Mouse (Mus musculus) heart, postnatal 0 days (tissue): ENCODE data around the gene Snhg11. TPM values are rescaled to one million over a fixed set of nuclear protein-coding genes. Genes with fewer than 3 reads are reported as not detected.

Experiments
- ATAC-seq: fragments of 200-750 bp; cut with Nextera tagmentation; 2 replicates; pipeline ENCODE4 v1.8.0; 2017; ENCODE audit warnings: low read depth, moderate number of reproducible peaks, moderate library complexity; ENCODE audit not compliant: insufficient read depth
- DNase-seq: peaks from one replicate; pipeline ENCODE4 v3.0.0-alpha.2; 2016; ENCODE audit warnings: low spot score
- H3K27ac ChIP-seq: fragments of 300-500 bp; sonication (generic); 2 replicates; pipeline ENCODE4 v1.5.1; 2014; ENCODE audit warnings: low read depth, mild to moderate bottlenecking
- H3K27me3 ChIP-seq: fragments of 300-500 bp; sonication (generic); 2 replicates; pipeline ENCODE4 v1.6.1; 2014; ENCODE audit warnings: low read length, mixed read lengths; ENCODE audit not compliant: control insufficient read depth, insufficient read depth
- H3K36me3 ChIP-seq: fragments of 300-500 bp; sonication (generic); replicated peaks from 2 replicates; pipeline ENCODE4 v1.6.1; 2014; ENCODE audit warnings: low read length, mixed read lengths; ENCODE audit not compliant: control insufficient read depth, insufficient read depth
- H3K4me1 ChIP-seq: fragments of 300-500 bp; sonication (generic); 2 replicates; pipeline ENCODE4 v1.6.1; 2014; ENCODE audit warnings: antibody characterized with exemption; ENCODE audit not compliant: control insufficient read depth, insufficient read depth
- H3K4me2 ChIP-seq: fragments of 300-500 bp; sonication (generic); 2 replicates; pipeline ENCODE4 v1.6.1; 2014; ENCODE audit warnings: low read depth, mild to moderate bottlenecking, low read length, moderate library complexity
- H3K4me3 ChIP-seq: fragments of 300-500 bp; sonication (generic); 2 replicates; pipeline ENCODE4 v1.5.1; 2014; ENCODE audit warnings: low read depth, low read length
- H3K9ac ChIP-seq: fragments of 300-500 bp; sonication (generic); replicated peaks from 2 replicates; pipeline ENCODE4 v1.6.1; 2014; ENCODE audit warnings: low read depth, low read length, mixed read lengths
- H3K9me3 ChIP-seq: fragments of 300-500 bp; sonication (generic); replicated peaks from 2 replicates; pipeline ENCODE4 v1.6.1; 2016; ENCODE audit warnings: low read length; ENCODE audit not compliant: control insufficient read depth
- CTCF ChIP-seq: IDR thresholded peaks from 2 replicates; pipeline ENCODE4 v1.5.1; 2016; ENCODE audit warnings: antibody characterized with exemption, control low read depth, low read depth
- EP300 ChIP-seq: IDR thresholded peaks from 2 replicates; pipeline ENCODE4 v1.6.1; 2016; ENCODE audit warnings: antibody characterized with exemption, low read depth
- WGBS: fragments of 180-500 bp; shearing (Covaris S2); extraction: QIAGEN DNeasy Blood & Tissue Kit; methylation state at CpG from one replicate; pipeline ENCODE4 v1.1.7; 2014; 5-methylcytosine and 5-hydroxymethylcytosine counted together
- polyA plus RNA-seq: library from polyadenylated mRNA; unstranded; fragments of >200 nt; fragmentation: Nextera tagmentation; extraction: Ambion mirVana; gene quantifications from 2 replicates; pipeline ENCODE4 v1.2.1, GENCODE M21; 2015
- total RNA-seq: library from RNA; depleted of rRNA; stranded (reverse); fragments of >200 nt; gene quantifications from 2 replicates; pipeline ENCODE4 v1.2.3, GENCODE M21; 2014; ENCODE audit warnings: low replicate concordance

Snhg11 gene
- total and polyA plus RNA-seq, 2 experiments from 2014 or later: 0.18 to 0.76 TPM

DNA sequence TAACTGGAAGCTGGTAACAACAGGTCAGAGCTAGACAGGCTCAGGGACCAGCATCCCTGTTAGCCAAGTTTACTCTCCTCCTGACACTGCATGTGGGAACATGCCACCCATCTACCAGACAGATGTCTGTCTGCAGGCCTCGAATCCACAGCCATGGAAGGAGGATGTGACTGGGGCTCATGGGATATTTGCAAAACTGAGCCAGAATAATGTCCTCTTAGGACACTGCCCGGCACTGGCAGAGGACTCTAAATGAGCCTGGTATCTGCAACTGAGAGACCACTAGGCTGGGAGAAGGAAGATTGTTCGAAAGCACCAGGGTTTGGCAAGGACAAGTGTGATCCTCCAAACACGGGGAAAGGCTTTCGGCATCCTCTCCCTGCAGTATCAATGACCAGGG is 19.3 kb upstream of the Snhg11 start:
- peaks cover 67% of the 10 kb centered on the region for H3K36me3 ChIP-seq
- ATAC-seq: no peak

DNA sequence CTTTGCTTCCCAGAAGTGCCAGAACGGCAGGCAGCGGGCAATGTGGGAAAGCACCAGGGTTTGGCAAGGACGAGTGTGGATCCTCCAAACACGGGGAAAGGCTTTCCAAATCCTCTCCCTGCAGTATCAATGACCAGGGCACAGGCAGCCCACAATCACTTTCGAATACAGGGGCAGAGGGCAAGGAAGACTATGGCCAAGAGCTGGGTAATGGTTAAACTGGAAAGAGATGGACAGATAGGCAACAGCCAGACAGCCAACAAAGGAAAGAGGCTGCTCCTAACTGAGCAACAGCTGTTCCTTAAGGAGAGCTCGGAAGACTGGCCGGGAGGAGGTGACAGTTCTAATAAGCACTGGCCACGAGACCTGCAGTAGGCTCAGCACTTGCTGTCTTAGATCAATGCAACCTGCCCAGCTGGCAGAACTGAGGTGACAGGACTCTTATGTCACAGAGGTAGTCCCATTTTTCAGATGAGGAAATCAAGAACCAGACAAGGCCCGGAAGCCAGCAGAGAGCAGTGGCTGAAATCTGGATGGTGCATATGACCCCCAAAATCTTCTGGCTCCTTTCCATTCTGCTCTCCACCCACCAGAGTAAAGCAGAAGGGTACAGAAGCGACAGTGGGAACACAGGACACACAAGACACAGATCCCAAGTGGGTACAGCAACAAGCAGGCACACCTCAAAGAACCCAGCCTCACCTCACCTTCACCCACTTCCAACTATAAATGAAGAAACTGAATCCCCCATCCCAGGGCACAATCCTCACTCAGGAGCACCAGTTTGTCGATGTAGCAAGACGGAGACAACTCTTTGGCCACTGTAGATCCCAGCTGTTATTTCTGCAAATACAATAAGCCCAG is 15.4 kb upstream of the Snhg11 start:
- no peak for ATAC-seq
- peak overlapping the region; percentile 67 for H3K4me3 ChIP-seq
- H3K4me1 ChIP-seq: peaks cover 10% of the 10 kb centered on the region; the same call in 1 of the 2 replicates
- no peaks in the 10 kb centered on the region for H3K27me3 ChIP-seq
- no peak for DNase-seq
- no peak for TF ChIP-seq EP300
- TF ChIP-seq CTCF: no peak
- H3K36me3 ChIP-seq: peaks cover 54% of the 10 kb centered on the region
- H3K9me3 ChIP-seq: no peaks in the 10 kb centered on the region
- WGBS: 65% methylated on average over 12 of the region's 12 CpGs
- peak overlapping the region; percentile 78 for H3K9ac ChIP-seq
- no peak overlapping the region for H3K27ac ChIP-seq
- H3K4me2 ChIP-seq: peak overlapping the region; percentile 82

More for the DNA sequence above, 19.3 kb upstream of the Snhg11 start:
- Histone ChIP-seq H3K4me3 (no peak overlapping the region), H3K4me1 (peaks cover 10% of the 10 kb centered on the region; the same call in 1 of the 2 replicates), H3K27ac (no peak overlapping the region), H3K9ac (no peak overlapping the region), H3K27me3 (no peaks in the 10 kb centered on the region), H3K4me2 (no peak overlapping the region), H3K9me3 (no peaks in the 10 kb centered on the region)
- TF ChIP-seq EP300 (no peak), CTCF (no peak)
- DNase-seq: no peak
- WGBS: 84% methylated on average over 5 of the region's 5 CpGs

DNA sequence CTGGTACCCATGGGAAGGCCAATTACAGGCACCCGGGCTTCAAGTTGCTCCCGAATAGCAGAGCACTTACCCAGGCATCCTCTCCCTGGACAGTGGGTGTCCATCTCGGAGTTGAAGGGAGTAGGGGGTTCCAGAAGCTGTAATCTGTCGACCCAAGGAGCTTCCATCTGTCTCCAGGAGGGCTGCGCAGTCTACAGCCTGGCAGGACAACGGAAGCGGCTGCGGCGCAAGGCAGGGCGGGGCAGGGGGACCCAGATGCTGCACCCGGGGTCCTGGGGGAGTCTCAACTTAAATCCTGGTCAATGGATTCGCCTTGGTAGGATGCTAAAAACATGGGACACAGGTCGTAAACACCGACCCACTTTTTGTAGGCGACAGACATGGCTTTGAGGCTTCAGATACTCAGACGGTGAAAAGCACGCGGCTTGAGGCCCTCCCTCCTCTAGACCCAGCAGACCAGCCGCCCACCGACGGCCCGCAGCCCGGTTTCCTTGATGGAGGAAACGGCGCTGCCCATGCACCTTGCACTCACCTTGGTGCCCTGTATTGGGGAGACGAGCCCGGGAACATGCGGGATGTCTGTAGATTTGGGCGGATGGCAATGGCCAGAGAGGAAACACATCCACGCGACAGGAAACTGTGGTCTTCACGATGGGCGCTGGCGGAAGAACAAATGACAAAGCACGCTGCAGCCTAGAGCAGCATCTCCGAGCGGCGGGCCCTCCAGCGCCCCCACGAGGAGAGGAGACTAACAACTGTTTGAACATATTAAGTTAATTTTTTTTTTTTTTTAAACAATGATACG is 14.4 kb upstream of the Snhg11 start:
- no peaks in the 10 kb centered on the region for H3K27me3 ChIP-seq
- H3K36me3 ChIP-seq: peaks cover 43% of the 10 kb centered on the region
- no peaks in the 10 kb centered on the region for H3K9me3 ChIP-seq
- DNase-seq (peak; percentile 92), ATAC-seq (peak; percentile 91)
- TF ChIP-seq CTCF (peak; percentile 70), EP300 (no peak; the same call in none of the 2 replicates)
- peak overlapping the region; percentile 82 for H3K4me2 ChIP-seq
- WGBS: under 1% methylated on average over 41 of the region's 41 CpGs
- H3K4me3 ChIP-seq: peak overlapping the region; percentile 67
- H3K4me1 ChIP-seq: peaks cover 10% of the 10 kb centered on the region; the same call in 1 of the 2 replicates
- peak overlapping the region; percentile 78 for H3K9ac ChIP-seq
- H3K27ac ChIP-seq: peak overlapping the region; percentile 72

- H3K9ac ChIP-seq: no peak overlapping the region
- H3K27ac ChIP-seq: peak overlapping the region; percentile 72; the same call in 1 of the 2 replicates
- TF ChIP-seq EP300 (no peak), CTCF (no peak)
- WGBS: 34% methylated on average over 8 of the region's 8 CpGs
- peak overlapping the region; percentile 67 for H3K4me3 ChIP-seq
- peak overlapping the region; percentile 82 for H3K4me2 ChIP-seq
- peaks cover 36% of the 10 kb centered on the region for H3K36me3 ChIP-seq
- H3K4me1 ChIP-seq: peaks cover 10% of the 10 kb centered on the region; the same call in 1 of the 2 replicates
- ATAC-seq (peak; percentile 50), DNase-seq (no peak)
- no peaks in the 10 kb centered on the region for H3K27me3 ChIP-seq
- no peaks in the 10 kb centered on the region for H3K9me3 ChIP-seq
Measured at GRCm38 (mm10) chr2:158361678-158362320, 13.6 kb upstream of the Snhg11 start.

- H3K4me2 ChIP-seq: no peak overlapping the region
- TF ChIP-seq CTCF (no peak), EP300 (no peak)
- H3K27ac ChIP-seq: no peak overlapping the region
- no peak for ATAC-seq
- no peaks in the 10 kb centered on the region for H3K9me3 ChIP-seq
- peaks cover 12% of the 10 kb centered on the region for H3K36me3 ChIP-seq
- H3K9ac ChIP-seq: no peak overlapping the region
- no peak overlapping the region for H3K4me3 ChIP-seq
- peaks cover 10% of the 10 kb centered on the region; the same call in 1 of the 2 replicates for H3K4me1 ChIP-seq
- H3K27me3 ChIP-seq: no peaks in the 10 kb centered on the region
- WGBS: 81% methylated on average over 4 of the region's 4 CpGs
- no peak for DNase-seq
Measured at GRCm38 (mm10) chr2:158364175-158364574, 11.3 kb upstream of the Snhg11 start.
